Comparison of ENCODE assay signal across 8 mouse cellular contexts in genomic region chr4:45012105-45012975, GRCm38 (mm10). TPM values are rescaled to one million over a fixed set of nuclear protein-coding genes. Genes with fewer than 3 reads are reported as not detected.
DNase-seq lines count a peak whose midpoint lies in the region; ATAC-seq and TF ChIP-seq lines count a peak whose summit lies in the region.

Gene Zbtb5 (minus strand): TSS chr4:45012412.

- peak within 1 kb of the TSS; percentile 70 for H3K4me2 ChIP-seq in forebrain, embryonic 16.5 days (ENCODE audit: low read length)
- H3K4me2 ChIP-seq in lung, embryonic 14.5 days: peak within 1 kb of the TSS; percentile 76

- peak within 1 kb of the TSS; percentile 98 for H3K4me3 ChIP-seq in G1E (ENCODE audit: low read depth, low read length)
- H3K4me3 ChIP-seq in forebrain, embryonic 16.5 days (replicated peaks; ENCODE audit: low read length): peak within 1 kb of the TSS; percentile 90
- peak within 1 kb of the TSS; percentile 97 for H3K4me3 ChIP-seq in layer of hippocampus, adult 2 months
- peak within 1 kb of the TSS; percentile 79 for H3K4me3 ChIP-seq in lung, embryonic 14.5 days (ENCODE audit: low read depth, low read length)
- H3K4me3 ChIP-seq in olfactory bulb, adult 2 months (ENCODE audit: insufficient read depth, low read depth, low read length): peak within 1 kb of the TSS; percentile 88
- H3K4me3 ChIP-seq in thymus, adult 2 months (ENCODE audit: control insufficient read depth, insufficient read depth, low read length): peak within 1 kb of the TSS; percentile 69

- WGBS in forebrain, embryonic 16.5 days: under 1% methylated on average over 59 of the region's 63 CpGs
- under 1% methylated on average over 56 of the region's 63 CpGs for WGBS in lung, embryonic 14.5 days
- under 1% methylated on average over 63 of the region's 63 CpGs for WGBS in olfactory bulb, adult 2 months
- WGBS in thymus, adult 2 months: under 1% methylated on average over 63 of the region's 63 CpGs

- peak; percentile 89 for ATAC-seq in G1E (ENCODE audit: extremely low read depth, insufficient number of reproducible peaks, low FRiP score, poor library complexity, severe bottlenecking)
- ATAC-seq in forebrain, embryonic 16.5 days: peak; percentile 98
- ATAC-seq in lung, embryonic 14.5 days (ENCODE audit: insufficient read depth): peak; percentile 98

- peak within 1 kb of the TSS; percentile 96 for H3K27ac ChIP-seq in forebrain, embryonic 16.5 days (ENCODE audit: low read length)
- H3K27ac ChIP-seq in layer of hippocampus, adult 2 months: peak within 1 kb of the TSS; percentile 94
- peak within 1 kb of the TSS; percentile 98 for H3K27ac ChIP-seq in lung, embryonic 14.5 days (ENCODE audit: low read depth)
- peak within 1 kb of the TSS; percentile 78 for H3K27ac ChIP-seq in olfactory bulb, adult 2 months (ENCODE audit: insufficient read depth, low read depth, low read length)
- peak within 1 kb of the TSS; percentile 81 for H3K27ac ChIP-seq in thymus, adult 2 months (ENCODE audit: control insufficient read depth, insufficient read depth, low read length)

- peak; percentile 96 for DNase-seq in G1E (ENCODE audit: low spot score)
- peak; percentile 99 to 100 for DNase-seq in cerebellum, adult 18-20 months
- peak; percentile 96 to 97 for DNase-seq in heart, postnatal 36 days
- DNase-seq in layer of hippocampus, adult 2 months (ENCODE audit: low spot score in 2 of 2): peak; percentile 99 to 100
- peak; percentile 100 for DNase-seq in lung, embryonic 14.5 days
- DNase-seq in thymus, adult 2 months: peak; percentile 99

- intact Hi-C loops in heart, postnatal 36 days (cut with DNase I): loop anchor here (5.0 to 10.0 kb wide), 2 partner anchors 520 to 842 kb away; partner anchors contain the start of gene Shb

- no peak for TF ChIP-seq CTCF in G1E (IDR thresholded peaks at IDR 0.05; ENCODE audit: low read depth, low read length)
- no peak for TF ChIP-seq CTCF in layer of hippocampus, adult 2 months (conservative IDR thresholded peaks at IDR 0.05)
- no peak for TF ChIP-seq CTCF in lung, embryonic 14.5 days (IDR thresholded peaks at IDR 0.05; ENCODE audit: low read depth)
- TF ChIP-seq CTCF in olfactory bulb, adult 2 months (IDR thresholded peaks at IDR 0.05; ENCODE audit: insufficient read depth, low read depth, low read length): no peak
- TF ChIP-seq CTCF in thymus, adult 2 months (IDR thresholded peaks at IDR 0.05; ENCODE audit: borderline replicate concordance, control insufficient read depth, extremely low read depth, insufficient read depth, low read length, poor library complexity): no peak

- peaks cover 5% of the 10 kb centered on the region for H3K36me3 ChIP-seq in G1E (replicated peaks)
- H3K36me3 ChIP-seq in forebrain, embryonic 16.5 days (ENCODE audit: control insufficient read depth, insufficient read depth): no peaks in the 10 kb centered on the region
- H3K36me3 ChIP-seq in lung, embryonic 14.5 days (ENCODE audit: insufficient read depth): no peaks in the 10 kb centered on the region
- H3K36me3 ChIP-seq in thymus, adult 2 months (ENCODE audit: control insufficient read depth, insufficient read depth, low read length): no peaks in the 10 kb centered on the region

- H3K9ac ChIP-seq in forebrain, embryonic 16.5 days (replicated peaks; ENCODE audit: low read depth, low read length): peak within 1 kb of the TSS; percentile 83
- peak within 1 kb of the TSS; percentile 90 for H3K9ac ChIP-seq in lung, embryonic 14.5 days

- peak; percentile 50; the same call in 1 of the 2 replicates for TF ChIP-seq POLR2A in olfactory bulb, adult 2 months (IDR thresholded peaks at IDR 0.05; ENCODE audit: insufficient read depth, low read depth, low read length)
- TF ChIP-seq POLR2A in thymus, adult 2 months (IDR thresholded peaks at IDR 0.05; ENCODE audit: control insufficient read depth, extremely low read depth, insufficient read depth, low read length, poor library complexity): peak; percentile 25; the same call in 1 of the 2 replicates

- no peaks in the 10 kb centered on the region for H3K27me3 ChIP-seq in G1E (ENCODE audit: insufficient read depth, low read length)
- no peaks in the 10 kb centered on the region for H3K27me3 ChIP-seq in forebrain, embryonic 16.5 days (replicated peaks; ENCODE audit: control insufficient read depth, insufficient read depth, low read length)
- H3K27me3 ChIP-seq in lung, embryonic 14.5 days (ENCODE audit: insufficient read depth, low read length): no peaks in the 10 kb centered on the region
- H3K27me3 ChIP-seq in thymus, adult 2 months (ENCODE audit: control insufficient read depth, insufficient read depth, low read length): no peaks in the 10 kb centered on the region

- no peaks in the 10 kb centered on the region for H3K9me3 ChIP-seq in G1E (replicated peaks)
- H3K9me3 ChIP-seq in forebrain, embryonic 16.5 days (ENCODE audit: control insufficient read depth, low read length): no peaks in the 10 kb centered on the region
- H3K9me3 ChIP-seq in lung, embryonic 14.5 days (ENCODE audit: low read depth, low read length): no peaks in the 10 kb centered on the region

- H3K4me1 ChIP-seq in G1E (ENCODE audit: insufficient read depth, low read depth, low read length): peaks cover 46% of the 10 kb centered on the region
- H3K4me1 ChIP-seq in forebrain, embryonic 16.5 days (replicated peaks; ENCODE audit: control insufficient read depth, insufficient read depth, low read length): peaks cover 23% of the 10 kb centered on the region
- H3K4me1 ChIP-seq in lung, embryonic 14.5 days (ENCODE audit: insufficient read depth): peaks cover 5% of the 10 kb centered on the region; the same call in 1 of the 2 replicates
- peaks cover 10% of the 10 kb centered on the region; the same call in 1 of the 2 replicates for H3K4me1 ChIP-seq in olfactory bulb, adult 2 months (ENCODE audit: control insufficient read depth, insufficient read depth, low read length)
- H3K4me1 ChIP-seq in thymus, adult 2 months (replicated peaks; ENCODE audit: control insufficient read depth, insufficient read depth, low read length): peaks cover 5% of the 10 kb centered on the region

RNA-seq across cellular contexts. Expression of gene Zbtb5, which starts in this region (rescaled TPM):
- total RNA-seq in G1E (2014; fragmentation: Nextera tagmentation): 9.7 and 10.9 TPM in 2 replicates
- 8.7 and 9.8 TPM in 2 replicates for total RNA-seq in G1E (2017)
- polyA plus RNA-seq in G1E (2012): 2.3 and 2.6 TPM in 2 replicates
- 47.3 and 50.4 TPM in 2 replicates for polyA plus RNA-seq in forebrain, embryonic 16.5 days (2015; fragmentation: Nextera tagmentation; extraction: Ambion mirVana)
- total RNA-seq in heart, postnatal 36 days (2021): 1 to 10 TPM; 6.0 to 6.1 TPM
- total RNA-seq in layer of hippocampus, adult 2 months (2021): 10 to 100 TPM in 1 of 2 experiments, 1 to 10 TPM in 1; 9.3 to 10.1 TPM
- 22.2 and 23.7 TPM in 2 replicates for polyA plus RNA-seq in lung, embryonic 14.5 days (2014; fragmentation: Nextera tagmentation; extraction: Ambion mirVana)
- not detected in 2 replicates for polyA plus RNA-seq in olfactory bulb, adult 2 months (2012; ENCODE audit: insufficient read depth, insufficient read length, low replicate concordance, missing spikeins)
- polyA plus RNA-seq in thymus, adult 2 months (2012; rRNA removed): 26.7 and 27.8 TPM in 2 replicates

Comparison
In these comparisons a context has a peak if more than half of its experiments do, and no peak if none do; other contexts are left out.
1. Peak in every context shown above with its lines: DNase-seq, ATAC-seq, H3K4me3 ChIP-seq and H3K27ac ChIP-seq.